Mouse (Mus musculus): ENCODE data around the gene BC052040. TPM values are rescaled to one million over a fixed set of nuclear protein-coding genes. Genes with fewer than 3 reads are reported as not detected.

The BC052040 gene
- polyA plus RNA-seq, 1 experiment, result 4.5 TPM

DNA sequence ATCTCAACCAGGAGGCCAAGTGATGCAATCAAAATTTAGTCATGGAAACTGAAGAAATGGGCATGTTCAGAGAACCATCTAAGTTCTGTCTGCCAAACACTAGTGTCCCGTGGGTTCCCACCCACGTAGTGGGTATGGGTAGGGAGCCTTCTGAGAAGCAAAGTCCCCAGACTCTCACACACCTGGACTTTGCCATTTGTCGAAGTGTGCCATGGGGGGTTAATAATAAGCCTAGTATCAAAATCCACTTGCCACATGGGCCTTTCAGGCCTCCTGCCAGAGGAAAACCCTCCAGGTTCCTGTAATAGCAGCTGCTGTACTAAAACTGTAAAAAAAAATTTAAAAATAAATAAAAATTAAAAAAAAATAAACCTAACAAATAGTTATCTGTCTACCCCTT is 154.9 kb downstream of the BC052040 start:
- Histone ChIP-seq H3K79me2 (ENCODE audit: control insufficient read depth, insufficient read depth) (no peaks in the 10 kb centered on the region), H3K36me3 (ENCODE audit: control insufficient read depth, insufficient read depth) (no peaks in the 10 kb centered on the region), H3K79me3 (ENCODE audit: low read depth) (no peaks in the 10 kb centered on the region), H3K27me3 (ENCODE audit: control insufficient read depth, insufficient read depth, insufficient read length) (no peaks in the 10 kb centered on the region), H3ac (ENCODE audit: control insufficient read depth, insufficient read length, low read depth) (no peak overlapping the region), H3K4me3 (ENCODE audit: insufficient read depth, poor library complexity, severe bottlenecking) (no peak overlapping the region)
- TF ChIP-seq MYOG (IDR thresholded peaks at IDR 0.05; ENCODE audit: control insufficient read depth, extremely low read depth, insufficient read length) (no peak), CTCF (IDR thresholded peaks at IDR 0.05; ENCODE audit: control insufficient read depth, insufficient read depth, insufficient read length) (no peak), CEBPB (IDR thresholded peaks at IDR 0.05; ENCODE audit: low read depth) (no peak), USF1 (IDR thresholded peaks at IDR 0.05; ENCODE audit: low read depth) (no peak), MAX (IDR thresholded peaks at IDR 0.05) (no peak), MYOD1 (IDR thresholded peaks at IDR 0.05; ENCODE audit: control insufficient read depth, insufficient read length, low read depth) (no peak), FOSL1 (IDR thresholded peaks at IDR 0.05; ENCODE audit: insufficient read depth, low read length, poor library complexity, severe bottlenecking) (no peak)

GRCm38 (mm10) chr2:115737966-115738365 is 156.4 kb downstream of the BC052040 start:
- H3K4me3 ChIP-seq (ENCODE audit: insufficient read depth, poor library complexity, severe bottlenecking), result no peak overlapping the region
- H3K27me3 ChIP-seq (ENCODE audit: control insufficient read depth, insufficient read depth, insufficient read length), result no peaks in the 10 kb centered on the region
- TF ChIP-seq FOSL1 (IDR thresholded peaks at IDR 0.05; ENCODE audit: insufficient read depth, low read length, poor library complexity, severe bottlenecking) (no peak), MAX (IDR thresholded peaks at IDR 0.05) (no peak), MYOD1 (IDR thresholded peaks at IDR 0.05; ENCODE audit: control insufficient read depth, insufficient read length, low read depth) (no peak), CEBPB (IDR thresholded peaks at IDR 0.05; ENCODE audit: low read depth) (no peak), MYOG (IDR thresholded peaks at IDR 0.05; ENCODE audit: control insufficient read depth, extremely low read depth, insufficient read length) (no peak), CTCF (IDR thresholded peaks at IDR 0.05; ENCODE audit: control insufficient read depth, insufficient read depth, insufficient read length) (no peak), USF1 (IDR thresholded peaks at IDR 0.05; ENCODE audit: low read depth) (no peak)
- H3K36me3 ChIP-seq (ENCODE audit: control insufficient read depth, insufficient read depth), result no peaks in the 10 kb centered on the region
- H3ac ChIP-seq (ENCODE audit: control insufficient read depth, insufficient read length, low read depth), result no peak overlapping the region
- no peaks in the 10 kb centered on the region for H3K79me3 ChIP-seq (ENCODE audit: low read depth)
- no peaks in the 10 kb centered on the region for H3K79me2 ChIP-seq (ENCODE audit: control insufficient read depth, insufficient read depth)

DNA sequence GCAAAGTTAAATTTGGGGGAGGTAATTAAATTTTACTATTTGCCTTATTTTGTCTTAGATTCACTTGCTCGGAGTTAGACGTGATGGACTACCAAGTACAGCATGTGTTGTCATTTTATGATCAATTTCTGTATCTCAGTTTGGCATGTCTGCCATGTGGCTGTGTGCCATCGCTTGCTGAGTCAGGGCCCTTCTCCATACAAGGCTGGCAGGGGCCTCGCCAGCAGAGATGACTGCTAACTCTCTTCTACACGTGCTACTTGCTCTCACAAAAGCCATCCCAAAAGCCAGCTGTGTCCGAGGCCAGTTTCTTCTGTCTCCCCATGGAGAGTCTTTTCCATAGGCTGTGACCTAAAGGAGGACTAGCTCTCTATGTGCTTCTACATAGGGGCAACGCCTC is 160.5 kb downstream of the BC052040 start:
- no peak for TF ChIP-seq MYOG (IDR thresholded peaks at IDR 0.05; ENCODE audit: control insufficient read depth, extremely low read depth, insufficient read length)
- no peak for TF ChIP-seq MYOD1 (IDR thresholded peaks at IDR 0.05; ENCODE audit: control insufficient read depth, insufficient read length, low read depth)
- TF ChIP-seq USF1 (IDR thresholded peaks at IDR 0.05; ENCODE audit: low read depth), result no peak
- no peak for TF ChIP-seq CTCF (IDR thresholded peaks at IDR 0.05; ENCODE audit: control insufficient read depth, insufficient read depth, insufficient read length)
- TF ChIP-seq FOSL1 (IDR thresholded peaks at IDR 0.05; ENCODE audit: insufficient read depth, low read length, poor library complexity, severe bottlenecking), result no peak
- no peak for TF ChIP-seq MAX (IDR thresholded peaks at IDR 0.05)
- no peak for TF ChIP-seq CEBPB (IDR thresholded peaks at IDR 0.05; ENCODE audit: low read depth)
- H3K36me3 ChIP-seq (ENCODE audit: control insufficient read depth, insufficient read depth), result no peaks in the 10 kb centered on the region
- no peak overlapping the region for H3ac ChIP-seq (ENCODE audit: control insufficient read depth, insufficient read length, low read depth)
- no peaks in the 10 kb centered on the region for H3K79me3 ChIP-seq (ENCODE audit: low read depth)
- no peaks in the 10 kb centered on the region for H3K79me2 ChIP-seq (ENCODE audit: control insufficient read depth, insufficient read depth)
- no peaks in the 10 kb centered on the region for H3K27me3 ChIP-seq (ENCODE audit: control insufficient read depth, insufficient read depth, insufficient read length)
- no peak overlapping the region for H3K4me3 ChIP-seq (ENCODE audit: insufficient read depth, poor library complexity, severe bottlenecking)

- Histone ChIP-seq H3ac (ENCODE audit: control insufficient read depth, insufficient read length, low read depth) (no peak overlapping the region), H3K79me2 (ENCODE audit: control insufficient read depth, insufficient read depth) (no peaks in the 10 kb centered on the region), H3K79me3 (ENCODE audit: low read depth) (no peaks in the 10 kb centered on the region), H3K36me3 (ENCODE audit: control insufficient read depth, insufficient read depth) (no peaks in the 10 kb centered on the region), H3K27me3 (ENCODE audit: control insufficient read depth, insufficient read depth, insufficient read length) (no peaks in the 10 kb centered on the region), H3K4me3 (ENCODE audit: insufficient read depth, poor library complexity, severe bottlenecking) (no peak overlapping the region)
- no peak for TF ChIP-seq MAX (IDR thresholded peaks at IDR 0.05)
- no peak for TF ChIP-seq FOSL1 (IDR thresholded peaks at IDR 0.05; ENCODE audit: insufficient read depth, low read length, poor library complexity, severe bottlenecking)
- TF ChIP-seq CEBPB (IDR thresholded peaks at IDR 0.05; ENCODE audit: low read depth), result no peak
- TF ChIP-seq CTCF (IDR thresholded peaks at IDR 0.05; ENCODE audit: control insufficient read depth, insufficient read depth, insufficient read length), result no peak
- TF ChIP-seq MYOG (IDR thresholded peaks at IDR 0.05; ENCODE audit: control insufficient read depth, extremely low read depth, insufficient read length), result no peak
- TF ChIP-seq MYOD1 (IDR thresholded peaks at IDR 0.05; ENCODE audit: control insufficient read depth, insufficient read length, low read depth), result no peak
- no peak for TF ChIP-seq USF1 (IDR thresholded peaks at IDR 0.05; ENCODE audit: low read depth)
Measured at GRCm38 (mm10) chr2:115747639-115748038, 166.1 kb downstream of the BC052040 start.

DNA sequence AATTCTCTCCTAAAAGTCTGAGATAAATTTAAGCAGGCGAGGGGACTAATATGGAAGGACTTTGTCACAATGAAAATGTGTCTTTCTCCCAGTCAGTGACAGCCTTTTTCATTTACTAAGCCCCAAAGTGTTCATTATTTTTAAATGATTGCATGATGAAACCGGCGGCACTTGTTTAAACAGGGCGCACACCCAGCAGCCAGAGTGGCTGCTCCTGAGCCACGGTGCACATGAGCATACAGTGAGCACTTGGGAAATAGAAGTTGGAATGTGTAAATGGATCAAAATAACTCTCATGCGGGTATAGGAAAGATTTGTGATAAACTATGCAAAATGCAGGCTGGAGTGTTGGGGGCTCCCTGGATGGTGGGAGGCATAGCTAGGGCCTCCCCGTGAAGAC is 169.7 kb downstream of the BC052040 start:
- H3K79me3 ChIP-seq (ENCODE audit: low read depth), result no peaks in the 10 kb centered on the region
- no peak overlapping the region for H3ac ChIP-seq (ENCODE audit: control insufficient read depth, insufficient read length, low read depth)
- H3K4me3 ChIP-seq (ENCODE audit: insufficient read depth, poor library complexity, severe bottlenecking), result no peak overlapping the region
- no peak for TF ChIP-seq USF1 (IDR thresholded peaks at IDR 0.05; ENCODE audit: low read depth)
- TF ChIP-seq CEBPB (IDR thresholded peaks at IDR 0.05; ENCODE audit: low read depth), result no peak
- no peak for TF ChIP-seq FOSL1 (IDR thresholded peaks at IDR 0.05; ENCODE audit: insufficient read depth, low read length, poor library complexity, severe bottlenecking)
- TF ChIP-seq MAX (IDR thresholded peaks at IDR 0.05), result no peak
- no peak for TF ChIP-seq MYOD1 (IDR thresholded peaks at IDR 0.05; ENCODE audit: control insufficient read depth, insufficient read length, low read depth)
- no peak for TF ChIP-seq MYOG (IDR thresholded peaks at IDR 0.05; ENCODE audit: control insufficient read depth, extremely low read depth, insufficient read length)
- no peak for TF ChIP-seq CTCF (IDR thresholded peaks at IDR 0.05; ENCODE audit: control insufficient read depth, insufficient read depth, insufficient read length)
- H3K27me3 ChIP-seq (ENCODE audit: control insufficient read depth, insufficient read depth, insufficient read length), result no peaks in the 10 kb centered on the region
- H3K79me2 ChIP-seq (ENCODE audit: control insufficient read depth, insufficient read depth), result no peaks in the 10 kb centered on the region
- no peaks in the 10 kb centered on the region for H3K36me3 ChIP-seq (ENCODE audit: control insufficient read depth, insufficient read depth)

DNA sequence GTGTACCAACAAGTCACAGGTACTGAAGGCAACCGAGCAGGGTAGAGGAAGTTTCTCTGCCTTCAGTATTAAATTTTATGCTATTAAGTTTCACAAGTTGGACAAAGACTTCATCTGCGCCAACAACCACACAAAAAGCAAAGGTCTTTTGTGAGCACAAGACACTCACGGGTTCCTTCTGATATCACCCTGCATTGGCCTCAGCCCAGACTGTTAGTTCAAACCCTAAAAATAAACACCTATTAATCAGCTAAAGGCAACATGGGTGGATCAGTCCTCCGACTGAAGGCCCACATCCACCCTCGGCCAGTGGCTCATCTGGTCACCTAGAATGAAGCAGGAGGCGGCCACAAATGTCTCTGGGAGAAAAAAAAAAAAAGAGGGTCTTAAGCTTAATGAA is 176.2 kb downstream of the BC052040 start:
- H3ac ChIP-seq (ENCODE audit: control insufficient read depth, insufficient read length, low read depth), result no peak overlapping the region
- H3K79me2 ChIP-seq (ENCODE audit: control insufficient read depth, insufficient read depth), result no peaks in the 10 kb centered on the region
- H3K36me3 ChIP-seq (ENCODE audit: control insufficient read depth, insufficient read depth), result no peaks in the 10 kb centered on the region
- no peak for TF ChIP-seq CEBPB (IDR thresholded peaks at IDR 0.05; ENCODE audit: low read depth)
- TF ChIP-seq CTCF (IDR thresholded peaks at IDR 0.05; ENCODE audit: control insufficient read depth, insufficient read depth, insufficient read length), result no peak
- no peak for TF ChIP-seq USF1 (IDR thresholded peaks at IDR 0.05; ENCODE audit: low read depth)
- TF ChIP-seq FOSL1 (IDR thresholded peaks at IDR 0.05; ENCODE audit: insufficient read depth, low read length, poor library complexity, severe bottlenecking), result no peak
- no peak overlapping the region for H3K4me3 ChIP-seq (ENCODE audit: insufficient read depth, poor library complexity, severe bottlenecking)
- H3K27me3 ChIP-seq (ENCODE audit: control insufficient read depth, insufficient read depth, insufficient read length), result no peaks in the 10 kb centered on the region
- H3K79me3 ChIP-seq (ENCODE audit: low read depth), result no peaks in the 10 kb centered on the region
